In genomic region chr3:14863022-14863711, GRCm38 (mm10) we compare ENCODE assay signal across 8 mouse cellular contexts. TPM values are rescaled to one million over a fixed set of nuclear protein-coding genes. Genes with fewer than 3 reads are reported as not detected.
DNase-seq lines count a peak whose midpoint lies in the region; ATAC-seq and TF ChIP-seq lines count a peak whose summit lies in the region.

Gene Car3 (plus strand): TSS chr3:14863512.

- H3K27me3 ChIP-seq in C2C12 (ENCODE audit: control insufficient read depth, insufficient read depth, insufficient read length) = no peaks in the 10 kb centered on the region
- H3K27me3 ChIP-seq in embryonic facial prominence, embryonic 11.5 days (ENCODE audit: control insufficient read depth, insufficient read depth, low read length) = no peaks in the 10 kb centered on the region
- H3K27me3 ChIP-seq in heart, embryonic 14.5 days (ENCODE audit: control insufficient read depth, insufficient read depth, low read length) = no peaks in the 10 kb centered on the region
- H3K27me3 ChIP-seq in limb, embryonic 15.5 days = no peaks in the 10 kb centered on the region
- H3K27me3 ChIP-seq in neural tube, embryonic 14.5 days (ENCODE audit: control insufficient read depth, insufficient read depth, low read length) = no peaks in the 10 kb centered on the region

- WGBS in embryonic facial prominence, embryonic 11.5 days = 3% methylated on average over 18 of the region's 18 CpGs
- 3% methylated on average over 17 of the region's 18 CpGs for WGBS in heart, embryonic 14.5 days
- 4% methylated on average over 17 of the region's 18 CpGs for WGBS in limb, embryonic 15.5 days
- 3% methylated on average over 18 of the region's 18 CpGs for WGBS in neural tube, embryonic 14.5 days

- no peaks in the 10 kb centered on the region for H3K9me3 ChIP-seq in embryonic facial prominence, embryonic 11.5 days (replicated peaks; ENCODE audit: control insufficient read depth, low read length)
- no peaks in the 10 kb centered on the region for H3K9me3 ChIP-seq in heart, embryonic 14.5 days (ENCODE audit: control insufficient read depth, low read length)
- no peaks in the 10 kb centered on the region for H3K9me3 ChIP-seq in limb, embryonic 15.5 days
- H3K9me3 ChIP-seq in neural tube, embryonic 14.5 days (ENCODE audit: control insufficient read depth, low read length) = no peaks in the 10 kb centered on the region

- ATAC-seq in embryonic facial prominence, embryonic 11.5 days (replicated peaks; ENCODE audit: insufficient number of reproducible peaks, low FRiP score, low TSS enrichment, low read depth) = peak; percentile 87
- peak; percentile 26; the same call in 1 of the 2 replicates for ATAC-seq in heart, embryonic 14.5 days (ENCODE audit: insufficient number of reproducible peaks, insufficient read depth, low FRiP score, low read depth)
- no peak for ATAC-seq in limb, embryonic 15.5 days (ENCODE audit: insufficient number of reproducible peaks, low FRiP score, low TSS enrichment, low read depth)
- peak; percentile 92 for ATAC-seq in neural tube, embryonic 14.5 days (ENCODE audit: low read depth)

- H3K9ac ChIP-seq in embryonic facial prominence, embryonic 11.5 days (replicated peaks; ENCODE audit: low read length) = peak within 1 kb of the TSS; percentile 59
- peak within 1 kb of the TSS; percentile 51 for H3K9ac ChIP-seq in heart, embryonic 14.5 days (ENCODE audit: low read length)
- no peak within 1 kb of the TSS; the same call in 1 of the 2 replicates for H3K9ac ChIP-seq in limb, embryonic 15.5 days
- H3K9ac ChIP-seq in neural tube, embryonic 14.5 days (replicated peaks; ENCODE audit: low read depth, low read length) = peak within 1 kb of the TSS; percentile 33

- no peaks in the 10 kb centered on the region for H3K36me3 ChIP-seq in C2C12 (ENCODE audit: control insufficient read depth, insufficient read depth)
- no peaks in the 10 kb centered on the region for H3K36me3 ChIP-seq in embryonic facial prominence, embryonic 11.5 days (replicated peaks; ENCODE audit: control insufficient read depth, insufficient read depth, low read depth, low read length)
- H3K36me3 ChIP-seq in heart, embryonic 14.5 days (ENCODE audit: control insufficient read depth, insufficient read depth, low read length) = no peaks in the 10 kb centered on the region
- no peaks in the 10 kb centered on the region for H3K36me3 ChIP-seq in limb, embryonic 15.5 days
- H3K36me3 ChIP-seq in neural tube, embryonic 14.5 days (ENCODE audit: control insufficient read depth, insufficient read depth, low read length) = no peaks in the 10 kb centered on the region

- peak; percentile 53 to 62 for DNase-seq in cerebellum, postnatal 10 days
- no peak for DNase-seq in cerebellum, adult 18-20 months
- peak; percentile 66 for DNase-seq in embryonic facial prominence, embryonic 11.5 days (ENCODE audit: low spot score)
- DNase-seq in ovary, adult 18-20 months (ENCODE audit: low spot score) = no peak

- H3K79me3 ChIP-seq in C2C12 (ENCODE audit: low read depth) = no peaks in the 10 kb centered on the region

- no peak within 1 kb of the TSS for H3K4me3 ChIP-seq in C2C12 (ENCODE audit: insufficient read depth, poor library complexity, severe bottlenecking)
- H3K4me3 ChIP-seq in embryonic facial prominence, embryonic 11.5 days (ENCODE audit: low read depth, low read length) = peak within 1 kb of the TSS; percentile 34
- peak within 1 kb of the TSS; percentile 26 to 37 for H3K4me3 ChIP-seq in heart, embryonic 14.5 days (ENCODE audit: control insufficient read depth in 1 of 2, insufficient read depth in 1 of 2, low read depth in 1 of 2, low read length in 2 of 2)
- H3K4me3 ChIP-seq in limb, embryonic 15.5 days = peak within 1 kb of the TSS; percentile 23
- H3K4me3 ChIP-seq in neural tube, embryonic 14.5 days (ENCODE audit: low read depth, low read length) = peak within 1 kb of the TSS; percentile 36

- peak within 1 kb of the TSS; percentile 79 for H3K4me2 ChIP-seq in embryonic facial prominence, embryonic 11.5 days (ENCODE audit: low read depth, low read length)
- H3K4me2 ChIP-seq in heart, embryonic 14.5 days (ENCODE audit: low read length) = peak within 1 kb of the TSS; percentile 83
- peak within 1 kb of the TSS; percentile 59 for H3K4me2 ChIP-seq in limb, embryonic 15.5 days
- peak within 1 kb of the TSS; percentile 72 for H3K4me2 ChIP-seq in neural tube, embryonic 14.5 days (ENCODE audit: low read depth, low read length)

- peak within 1 kb of the TSS; percentile 62 for H3ac ChIP-seq in C2C12 (ENCODE audit: control insufficient read depth, insufficient read length, low read depth)

- TF ChIP-seq CTCF in C2C12 (IDR thresholded peaks at IDR 0.05; ENCODE audit: control insufficient read depth, insufficient read depth, insufficient read length) = no peak

- H3K79me2 ChIP-seq in C2C12 (ENCODE audit: control insufficient read depth, insufficient read depth) = no peaks in the 10 kb centered on the region

- H3K4me1 ChIP-seq in embryonic facial prominence, embryonic 11.5 days (ENCODE audit: control insufficient read depth, insufficient read depth, low read length) = no peaks in the 10 kb centered on the region
- 0 out of 4 replicates have a peak, but pooled peaks cover 0 to 7% of the 10 kb centered on the region in 2 experiments for H3K4me1 ChIP-seq in heart, embryonic 14.5 days (ENCODE audit: control insufficient read depth in 2 of 2, insufficient read depth in 2 of 2, low read length in 2 of 2)
- peaks cover 9% of the 10 kb centered on the region for H3K4me1 ChIP-seq in limb, embryonic 15.5 days
- H3K4me1 ChIP-seq in neural tube, embryonic 14.5 days (ENCODE audit: control insufficient read depth, insufficient read depth, low read length) = peaks cover 3% of the 10 kb centered on the region; the same call in 1 of the 2 replicates

- H3K27ac ChIP-seq in embryonic facial prominence, embryonic 11.5 days (replicated peaks; ENCODE audit: low read depth, low read length) = no peak within 1 kb of the TSS
- H3K27ac ChIP-seq in heart, embryonic 14.5 days (replicated peaks in 1 of 2; ENCODE audit: control insufficient read depth in 1 of 2, insufficient read depth in 1 of 2, low read depth in 2 of 2, low read length in 2 of 2) = no peak within 1 kb of the TSS
- no peak within 1 kb of the TSS for H3K27ac ChIP-seq in limb, embryonic 15.5 days
- H3K27ac ChIP-seq in neural tube, embryonic 14.5 days (ENCODE audit: low read depth, low read length) = no peak within 1 kb of the TSS

TF ChIP-seq in C2C12, 6 proteins besides CTCF, POLR2A, EP300 and RAD21:
- no peak for TF ChIP-seq FOSL1 (IDR thresholded peaks at IDR 0.05; ENCODE audit: insufficient read depth, low read length, poor library complexity, severe bottlenecking)

RNA-seq across cellular contexts. Expression of gene Car3, which starts in this region (rescaled TPM):
- 26.3 TPM for polyA plus RNA-seq in C2C12 (2012; fragmentation: generic; extraction: Trizol)
- 4.8 and 7.5 TPM in 2 replicates for polyA plus RNA-seq in embryonic facial prominence, embryonic 11.5 days (2014; fragmentation: Nextera tagmentation; extraction: Ambion mirVana)
- 7.0 and 7.8 TPM in 2 replicates for polyA plus RNA-seq in heart, embryonic 14.5 days (2014; fragmentation: Nextera tagmentation; extraction: Ambion mirVana)
- polyA plus RNA-seq in limb, embryonic 15.5 days (2015; fragmentation: Nextera tagmentation; extraction: Ambion mirVana) = 38.7 and 232 TPM in 2 replicates
- polyA plus RNA-seq in neural tube, embryonic 14.5 days (2014; fragmentation: Nextera tagmentation; extraction: Ambion mirVana) = 1.7 and 8.9 TPM in 2 replicates

Comparison
In these comparisons a context has a peak if more than half of its experiments do, and no peak if none do; other contexts are left out.
1. DNase-seq: peak in cerebellum, postnatal 10 days (2 of 2) and embryonic facial prominence, embryonic 11.5 days (single experiment); none in cerebellum, adult 18-20 months (0 of 2) and ovary, adult 18-20 months (single experiment).
2. Peak in every context shown above with its lines, with median percentiles within 50 percentile points of each other: H3K4me2 ChIP-seq.